9 mouse cellular contexts compared by ENCODE assay signal in genomic region chr6:31100749-31101148, GRCm38 (mm10).
DNase-seq lines count a peak whose midpoint lies in the region; ATAC-seq and TF ChIP-seq lines count a peak whose summit lies in the region.
"Had no signal": no experiment of that assay in that cellular context is flagged by ENCODE, and none has a peak within 500 bp of the region (broad histone marks: within the 10 kb centered on the region; RNA-seq: fewer than 3 reads in every experiment).

No protein-coding gene starts in this region.

- H3K9ac ChIP-seq in liver, adult 2 months (ENCODE audit: low read depth, low read length) = no peak overlapping the region; the same call in 1 of the 2 replicates
- no peak overlapping the region for H3K9ac ChIP-seq in liver, embryonic 12.5 days
- H3K9ac ChIP-seq in stomach, embryonic 15.5 days = no peak overlapping the region
- no peak overlapping the region for H3K9ac ChIP-seq in midbrain, embryonic 11.5 days (ENCODE audit: low read length)
- H3K9ac ChIP-seq: liver, embryonic 13.5 days had no signal

- no peak overlapping the region for H3K4me3 ChIP-seq in liver, adult 2 months (ENCODE audit: insufficient read depth, low read depth, low read length)
- H3K4me3 ChIP-seq in liver, embryonic 12.5 days = no peak overlapping the region
- no peak overlapping the region for H3K4me3 ChIP-seq in stomach, embryonic 15.5 days (replicated peaks)
- H3K4me3 ChIP-seq in midbrain, embryonic 11.5 days (ENCODE audit: low read depth, low read length) = no peak overlapping the region
- H3K4me3 ChIP-seq: liver, embryonic 13.5 days had no signal

- peaks cover 36% of the 10 kb centered on the region; the same call in 1 of the 2 replicates for H3K79me2 ChIP-seq in liver, adult 2 months (ENCODE audit: control insufficient read depth, insufficient read depth, low read length)

- peak overlapping the region; percentile 17 for H3K27ac ChIP-seq in liver, adult 2 months (replicated peaks; ENCODE audit: insufficient read depth, low read depth, low read length)
- H3K27ac ChIP-seq in liver, embryonic 12.5 days = no peak overlapping the region
- H3K27ac ChIP-seq in stomach, embryonic 15.5 days = no peak overlapping the region
- H3K27ac ChIP-seq in midbrain, embryonic 11.5 days (ENCODE audit: low read depth, low read length) = no peak overlapping the region
- H3K27ac ChIP-seq: liver, embryonic 13.5 days had no signal

- 0 out of 2 replicates have a peak, but pooled peaks have one; percentile 24 for TF ChIP-seq CTCF in liver, adult 2 months (IDR thresholded peaks at IDR 0.05; ENCODE audit: low read depth, low read length)

- no peak for TF ChIP-seq POLR2A in liver, adult 2 months (IDR thresholded peaks at IDR 0.05; ENCODE audit: extremely low read depth, insufficient read depth, low read length)

- H3K9me3 ChIP-seq in liver, embryonic 12.5 days (replicated peaks) = no peaks in the 10 kb centered on the region
- H3K9me3 ChIP-seq in stomach, embryonic 15.5 days = no peaks in the 10 kb centered on the region
- H3K9me3 ChIP-seq in midbrain, embryonic 11.5 days (ENCODE audit: control insufficient read depth, low read length) = no peaks in the 10 kb centered on the region
- H3K9me3 ChIP-seq: liver, embryonic 13.5 days had no signal

- H3K36me3 ChIP-seq in liver, adult 2 months (ENCODE audit: control insufficient read depth, insufficient read depth, low read length) = peaks cover 8% of the 10 kb centered on the region; the same call in 1 of the 2 replicates
- H3K36me3 ChIP-seq in liver, embryonic 12.5 days = no peaks in the 10 kb centered on the region
- H3K36me3 ChIP-seq in stomach, embryonic 15.5 days = no peaks in the 10 kb centered on the region
- H3K36me3 ChIP-seq in midbrain, embryonic 11.5 days (ENCODE audit: control insufficient read depth, insufficient read depth, low read length) = no peaks in the 10 kb centered on the region

- H3K4me1 ChIP-seq in liver, adult 2 months (ENCODE audit: control insufficient read depth, insufficient read depth, low read length) = peaks cover 27% of the 10 kb centered on the region
- peaks cover 24% of the 10 kb centered on the region for H3K4me1 ChIP-seq in liver, embryonic 12.5 days
- 0 out of 2 replicates have a peak, but pooled peaks cover 5% of the 10 kb centered on the region for H3K4me1 ChIP-seq in stomach, embryonic 15.5 days
- H3K4me1 ChIP-seq in midbrain, embryonic 11.5 days (ENCODE audit: control insufficient read depth, insufficient read depth, low read length) = peaks cover 10% of the 10 kb centered on the region

- no peaks in the 10 kb centered on the region for H3K27me3 ChIP-seq in liver, adult 2 months (ENCODE audit: control insufficient read depth, insufficient read depth, low read length)
- no peaks in the 10 kb centered on the region for H3K27me3 ChIP-seq in liver, embryonic 12.5 days (replicated peaks)
- no peaks in the 10 kb centered on the region for H3K27me3 ChIP-seq in stomach, embryonic 15.5 days (replicated peaks)
- no peaks in the 10 kb centered on the region for H3K27me3 ChIP-seq in midbrain, embryonic 11.5 days (ENCODE audit: control insufficient read depth, insufficient read depth, low read length)
- H3K27me3 ChIP-seq: liver, embryonic 13.5 days had no signal

- DNase-seq in adrenal gland, adult 2 months = peak; percentile 63
- no peak for DNase-seq in adrenal gland, adult 8-10 months
- no peak for DNase-seq in liver, adult 2 months (ENCODE audit: extremely low read depth, low read depth, low spot score)
- peak; percentile 61 for DNase-seq in ZHBTc4 (ENCODE audit: low read depth, low spot score)
- DNase-seq in midbrain, embryonic 11.5 days (ENCODE audit: low spot score, missing footprints) = no peak
- DNase-seq in lung, postnatal 25 days (ENCODE audit: low spot score) = no peak
- DNase-seq: liver, embryonic 13.5 days had no signal

- no peak for ATAC-seq in liver, embryonic 12.5 days
- peak; percentile 27; the same call in 1 of the 2 replicates for ATAC-seq in stomach, embryonic 15.5 days (ENCODE audit: insufficient read depth, low FRiP score, low read depth)
- no peak for ATAC-seq in midbrain, embryonic 11.5 days (ENCODE audit: low FRiP score)

- WGBS in liver, adult 2 months = 59% methylated on average over 5 of the region's 5 CpGs
- 64% methylated on average over 5 of the region's 5 CpGs for WGBS in liver, embryonic 12.5 days (ENCODE audit: insufficient replicate concordance)
- WGBS in stomach, embryonic 15.5 days = 32% methylated on average over 5 of the region's 5 CpGs
- WGBS in midbrain, embryonic 11.5 days = 77% methylated on average over 5 of the region's 5 CpGs

- no peak overlapping the region for H3K4me2 ChIP-seq in liver, embryonic 12.5 days
- H3K4me2 ChIP-seq in stomach, embryonic 15.5 days = no peak overlapping the region
- H3K4me2 ChIP-seq in midbrain, embryonic 11.5 days = no peak overlapping the region
- H3K4me2 ChIP-seq: liver, embryonic 13.5 days had no signal

Comparison
In these comparisons a context has a peak if more than half of its experiments do, and no peak if none do; other contexts are left out.
1. DNase-seq: peak in adrenal gland, adult 2 months (single experiment) and ZHBTc4 (single experiment); none in adrenal gland, adult 8-10 months (single experiment), liver, adult 2 months (single experiment), midbrain, embryonic 11.5 days (single experiment) and lung, postnatal 25 days (single experiment).